In genomic region chr5:64884865-64885439, GRCm38 (mm10) we compare ENCODE assay signal across 14 mouse cellular contexts. TPM values are rescaled to one million over a fixed set of nuclear protein-coding genes. Genes with fewer than 3 reads are reported as not detected.
DNase-seq lines count a peak whose midpoint lies in the region; ATAC-seq and TF ChIP-seq lines count a peak whose summit lies in the region.
"Had no signal": no experiment of that assay in that cellular context is flagged by ENCODE, and none has a peak within 500 bp of the region (broad histone marks: within the 10 kb centered on the region; RNA-seq: fewer than 3 reads in every experiment).

No protein-coding gene starts in this region.

- no peak for TF ChIP-seq CTCF in bone marrow macrophage, adult 2 months (IDR thresholded peaks at IDR 0.05; ENCODE audit: low read depth, low read length)

- ATAC-seq in heart, embryonic 12.5 days (ENCODE audit: insufficient number of reproducible peaks, low FRiP score) = no peak
- no peak for ATAC-seq in lung, embryonic 16.5 days (ENCODE audit: low read depth)
- ATAC-seq: hindbrain, embryonic 16.5 days had no signal

- H3K9me3 ChIP-seq in heart, embryonic 12.5 days (replicated peaks) = peaks cover 12% of the 10 kb centered on the region
- peaks cover 8% of the 10 kb centered on the region for H3K9me3 ChIP-seq in lung, embryonic 16.5 days (ENCODE audit: control insufficient read depth, low read length)

- H3K4me1 ChIP-seq in heart, embryonic 12.5 days (replicated peaks) = peaks cover 13% of the 10 kb centered on the region
- peaks cover 12% of the 10 kb centered on the region for H3K4me1 ChIP-seq in lung, embryonic 16.5 days (replicated peaks; ENCODE audit: control insufficient read depth, insufficient read depth, low read length)
- peaks cover 17% of the 10 kb centered on the region for H3K4me1 ChIP-seq in bone marrow macrophage, adult 2 months (ENCODE audit: control insufficient read depth, insufficient read depth, low read length)

- DNase-seq in heart, postnatal 25 days (ENCODE audit: low spot score) = no peak
- no peak for DNase-seq in lung, adult 18-20 months
- DNase-seq in naive thymus-derived CD4-positive, alpha-beta T cell, adult 2 months (ENCODE audit: low read depth) = peak; percentile 52
- DNase-seq in adrenal gland, adult 2 months = no peak
- DNase-seq in layer of hippocampus, adult 9-11 months = no peak
- DNase-seq: adrenal gland, postnatal 10 days; kidney, postnatal 10 days; layer of hippocampus, postnatal 36 days had no signal

- H3K27ac ChIP-seq in heart, embryonic 12.5 days (ENCODE audit: poor library complexity, severe bottlenecking) = no peak overlapping the region
- peak overlapping the region; percentile 18; the same call in 1 of the 2 replicates for H3K27ac ChIP-seq in lung, embryonic 16.5 days (ENCODE audit: low read length)
- peak overlapping the region; percentile 85 for H3K27ac ChIP-seq in bone marrow macrophage, adult 2 months (ENCODE audit: insufficient read depth, low read depth, low read length)

- WGBS in heart, embryonic 12.5 days = 74% methylated on average over 13 of the region's 13 CpGs
- WGBS in lung, embryonic 16.5 days = 67% methylated on average over 13 of the region's 13 CpGs

- no peaks in the 10 kb centered on the region for H3K36me3 ChIP-seq in heart, embryonic 12.5 days
- no peaks in the 10 kb centered on the region for H3K36me3 ChIP-seq in lung, embryonic 16.5 days (ENCODE audit: control insufficient read depth, insufficient read depth, low read length)
- H3K36me3 ChIP-seq: limb, embryonic 10.5 days; midbrain, embryonic 10.5 days had no signal

- H3K27me3 ChIP-seq in heart, embryonic 12.5 days (replicated peaks) = no peaks in the 10 kb centered on the region
- H3K27me3 ChIP-seq in lung, embryonic 16.5 days (ENCODE audit: control insufficient read depth, insufficient read depth, low read depth, low read length) = no peaks in the 10 kb centered on the region

- no peak overlapping the region for H3K4me2 ChIP-seq in heart, embryonic 12.5 days
- no peak overlapping the region for H3K4me2 ChIP-seq in lung, embryonic 16.5 days (ENCODE audit: low read depth, low read length)

- H3K9ac ChIP-seq in heart, embryonic 12.5 days = 0 out of 2 replicates have a peak overlapping the region, but pooled peaks have one; percentile 4
- no peak overlapping the region for H3K9ac ChIP-seq in lung, embryonic 16.5 days (ENCODE audit: low read length)

- no peak for TF ChIP-seq POLR2A in bone marrow macrophage, adult 2 months (IDR thresholded peaks at IDR 0.05; ENCODE audit: borderline replicate concordance, low read depth, low read length)

- intact Hi-C loops in heart, postnatal 25 days (cut with DNase I) = loop anchor here (10.0 kb wide), 4 partner anchors 50 to 360 kb away; partner anchors contain the start of genes Tlr1 and Tlr6

- no peak overlapping the region for H3K4me3 ChIP-seq in heart, embryonic 12.5 days
- no peak overlapping the region for H3K4me3 ChIP-seq in lung, embryonic 16.5 days (ENCODE audit: low read length)
- no peak overlapping the region for H3K4me3 ChIP-seq in bone marrow macrophage, adult 2 months (ENCODE audit: insufficient read depth, low read length)
- H3K4me3 ChIP-seq: limb, embryonic 10.5 days; midbrain, embryonic 10.5 days had no signal

RNA-seq across cellular contexts. Expression of gene Tlr1, which starts 48.4 kb away (rescaled TPM):
- 0.21 and 0.47 TPM in 2 replicates for polyA plus RNA-seq in heart, embryonic 12.5 days (2016; fragmentation: Nextera tagmentation; extraction: Ambion mirVana)
- under 1 TPM; 0.73 to 0.78 TPM for total RNA-seq in heart, postnatal 25 days (2021)
- 0.57 and 0.90 TPM in 2 replicates for polyA plus RNA-seq in lung, embryonic 16.5 days (2015; fragmentation: Nextera tagmentation; extraction: Ambion mirVana)
- polyA plus RNA-seq in bone marrow macrophage, adult 2 months (2012; ENCODE audit: insufficient read depth, insufficient read length, missing spikeins) = 73.1 and 78.0 TPM in 2 replicates
- 1 to 10 TPM; 1.1 to 2.1 TPM for total RNA-seq in adrenal gland, adult 2 months (2021)
- polyA plus RNA-seq in adrenal gland, adult 2 months (2012; rRNA removed) = 0.49 and 0.50 TPM in 2 replicates

Comparison
In these comparisons a context has a peak if more than half of its experiments do, and no peak if none do; other contexts are left out.
1. RNA of gene Tlr1, which starts 48.4 kb away (polyA plus RNA-seq): 73.1 to 78.0 TPM in bone marrow macrophage, adult 2 months; 0.57 to 0.90 TPM in lung, embryonic 16.5 days, 0.49 to 0.50 TPM in adrenal gland, adult 2 months and 0.21 to 0.47 TPM in heart, embryonic 12.5 days; every median in the first group is over 10 times any median in the second.